Mouse (Mus musculus) liver, embryonic 14.5 days (tissue): ENCODE results near the gene Alg3.

Source experiments
- CTCF ChIP-seq: IDR thresholded peaks from 2 replicates; pipeline ENCODE4 v1.5.1; 2016; ENCODE audit warnings: antibody characterized with exemption, low read depth, control low read depth
- EP300 ChIP-seq: IDR thresholded peaks from 2 replicates; pipeline ENCODE4 v1.6.1; 2016; ENCODE audit warnings: antibody characterized with exemption, low read depth

DNA sequence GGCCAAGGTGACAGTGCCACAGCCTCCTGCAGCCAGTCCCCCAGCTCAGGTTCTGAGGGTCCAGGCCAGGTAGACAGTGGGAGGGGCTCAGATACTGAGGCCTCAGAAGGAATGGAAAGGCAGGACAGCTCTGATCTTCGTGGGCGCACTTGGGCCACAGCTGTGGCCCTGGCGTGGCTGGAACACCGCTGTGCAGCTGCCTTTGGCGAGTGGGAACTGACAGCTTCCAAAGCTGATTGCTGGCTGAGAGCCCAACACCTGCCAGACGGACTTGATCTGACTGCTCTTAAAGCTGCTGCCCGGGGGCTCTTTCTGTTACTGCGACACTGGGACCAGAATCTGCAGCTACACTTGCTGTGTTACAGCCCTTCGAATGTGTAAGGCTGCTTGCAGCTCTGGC, 6.8 kb downstream of the Alg3 start:
- no peak for TF ChIP-seq CTCF
- TF ChIP-seq EP300, result no peak
